Mouse (Mus musculus) liver, embryonic 12.5 days (tissue): ENCODE results near the gene Ndufa6. TPM values are rescaled to one million over a fixed set of nuclear protein-coding genes. Genes with fewer than 3 reads are reported as not detected.
A peak's percentile ranks its signal among the peaks of the same experiment; 100 is the strongest.
"Not testable (repeated sequence)": the region's sequence is repeated elsewhere in the genome, so short reads cannot be mapped to it uniquely, and the experiment has no call there.

ENCODE experiments used
- ATAC-seq: fragments of 200-750 bp; cut with Nextera tagmentation; 2 replicates; pipeline ENCODE4 v1.8.0; 2017; ENCODE audit warnings: moderate number of reproducible peaks, mild to moderate bottlenecking, moderate library complexity
- H3K27ac ChIP-seq: fragments of 300-500 bp; sonication (generic); 2 replicates; pipeline ENCODE4 v1.5.1; 2016; ENCODE audit warnings: mild to moderate bottlenecking
- H3K27me3 ChIP-seq: fragments of 300-500 bp; sonication (generic); replicated peaks from 2 replicates; pipeline ENCODE4 v1.6.1; 2016; ENCODE audit warnings: mild to moderate bottlenecking, moderate library complexity
- H3K36me3 ChIP-seq: fragments of 300-500 bp; sonication (generic); 2 replicates; pipeline ENCODE4 v1.6.1; 2016; ENCODE audit warnings: mild to moderate bottlenecking, moderate library complexity
- H3K4me1 ChIP-seq: fragments of 300-500 bp; sonication (generic); 2 replicates; pipeline ENCODE4 v1.6.1; 2016
- H3K4me2 ChIP-seq: fragments of 300-500 bp; sonication (generic); 2 replicates; pipeline ENCODE4 v1.6.1; 2016; ENCODE audit warnings: mild to moderate bottlenecking, moderate library complexity
- H3K4me3 ChIP-seq: fragments of 300-500 bp; sonication (generic); 2 replicates; pipeline ENCODE4 v1.5.1; 2016; ENCODE audit warnings: mild to moderate bottlenecking, moderate library complexity
- H3K9ac ChIP-seq: fragments of 300-500 bp; sonication (generic); 2 replicates; pipeline ENCODE4 v1.6.1; 2016; ENCODE audit warnings: mild to moderate bottlenecking, moderate library complexity
- H3K9me3 ChIP-seq: fragments of 300-500 bp; sonication (generic); replicated peaks from 2 replicates; pipeline ENCODE4 v1.6.1; 2016; ENCODE audit warnings: mild to moderate bottlenecking, moderate library complexity
- WGBS: fragments of 180-500 bp; shearing (Covaris S2); methylation state at CpG from one replicate; pipeline ENCODE4 v1.1.7; 2016; ENCODE audit not compliant: insufficient replicate concordance; 5-methylcytosine and 5-hydroxymethylcytosine counted together
- polyA plus RNA-seq: library from polyadenylated mRNA; unstranded; fragments of >200 nt; fragmentation: Nextera tagmentation; extraction: Ambion mirVana; gene quantifications from 2 replicates; pipeline ENCODE4 v1.2.1, GENCODE M21; 2016

The Ndufa6 gene
- polyA plus RNA-seq, 1 experiment from 2014 or later = 368 TPM

DNA sequence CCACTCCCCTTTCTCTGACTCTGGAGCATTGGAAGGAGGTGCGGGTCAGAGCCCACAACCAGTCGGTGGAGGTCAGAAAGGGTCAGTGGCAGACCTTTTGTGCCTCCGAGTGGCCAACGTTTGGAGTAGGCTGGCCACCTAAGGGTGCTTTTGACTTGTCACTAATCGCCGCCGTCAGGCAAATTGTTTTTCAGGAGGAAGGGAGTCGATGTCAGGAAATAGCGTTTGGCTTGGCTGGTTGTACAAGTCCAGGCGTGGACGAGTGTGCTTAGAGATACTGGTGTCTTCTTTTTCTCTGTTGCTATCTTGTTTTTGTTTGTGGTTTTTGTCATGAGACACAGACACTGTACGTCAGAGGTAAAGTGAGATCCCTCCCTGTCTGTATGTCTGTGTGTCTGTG is 9.7 kb upstream of the Ndufa6 start:
- not testable (repeated sequence) for H3K4me2 ChIP-seq, H3K36me3 ChIP-seq, H3K9me3 ChIP-seq, ATAC-seq, H3K27ac ChIP-seq, H3K9ac ChIP-seq, H3K27me3 ChIP-seq, H3K4me3 ChIP-seq
- WGBS = 32% methylated on average over 11 of the region's 12 CpGs
- H3K4me1 ChIP-seq = peaks cover 20% of the 10 kb centered on the region

DNA sequence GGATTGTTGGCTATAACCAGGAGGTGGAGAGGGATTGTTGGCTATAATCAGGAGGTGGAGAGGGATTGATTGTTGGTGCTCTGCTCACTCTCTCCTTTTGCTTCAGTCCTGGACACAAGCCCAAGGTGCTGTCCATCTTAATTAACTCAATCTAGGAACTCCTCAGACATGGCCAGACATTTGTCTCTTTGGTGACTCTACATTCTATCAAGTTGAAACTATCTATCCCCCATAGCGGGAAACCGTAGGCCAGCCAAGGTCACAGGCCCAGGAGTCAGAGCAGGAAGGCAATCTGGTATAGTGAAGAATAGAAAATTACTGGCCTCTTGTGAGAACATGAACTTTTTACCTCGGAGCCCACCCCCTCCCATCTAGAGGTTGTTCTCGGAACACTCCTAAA is 8.1 kb upstream of the Ndufa6 start:
- no peak overlapping the region for H3K4me3 ChIP-seq
- no peak overlapping the region for H3K9ac ChIP-seq
- ATAC-seq = no peak
- H3K4me1 ChIP-seq = peaks cover 26% of the 10 kb centered on the region
- H3K27me3 ChIP-seq = no peaks in the 10 kb centered on the region
- no peaks in the 10 kb centered on the region for H3K36me3 ChIP-seq
- no peak overlapping the region for H3K27ac ChIP-seq
- WGBS = 77% methylated on average over 4 of the region's 4 CpGs
- no peaks in the 10 kb centered on the region for H3K9me3 ChIP-seq
- H3K4me2 ChIP-seq = no peak overlapping the region

DNA sequence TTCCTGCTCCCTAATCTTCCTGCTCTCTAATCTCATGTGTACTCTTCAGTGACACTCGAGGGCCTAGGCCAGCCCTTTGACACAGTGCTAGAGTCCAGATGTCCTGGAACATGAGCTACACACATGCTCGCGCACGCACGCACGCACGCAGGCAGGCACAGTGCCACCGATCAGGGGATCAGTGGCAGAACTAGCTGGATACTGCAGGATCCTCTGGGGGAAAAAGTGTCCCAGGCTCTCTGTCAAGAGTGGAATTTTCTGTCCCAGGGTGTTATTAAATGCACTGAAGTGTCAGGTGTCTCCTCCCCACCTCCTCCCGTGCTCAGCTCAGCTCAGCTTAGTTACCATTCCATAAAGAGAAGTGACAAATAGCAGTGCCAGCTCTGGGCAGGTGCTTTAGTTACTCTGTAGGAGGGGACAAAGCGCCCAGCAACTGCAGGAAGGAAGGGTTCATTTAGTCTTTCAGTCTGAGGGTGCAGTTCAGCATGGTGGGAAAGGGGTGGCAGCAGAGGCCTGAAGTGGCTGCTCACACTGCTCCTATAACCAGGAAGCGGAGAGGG is 7.4 kb upstream of the Ndufa6 start:
- WGBS = 74% methylated on average over 11 of the region's 11 CpGs
- peaks cover 26% of the 10 kb centered on the region for H3K4me1 ChIP-seq
- ATAC-seq = peak; percentile 54; the same call in 1 of the 2 replicates

DNA sequence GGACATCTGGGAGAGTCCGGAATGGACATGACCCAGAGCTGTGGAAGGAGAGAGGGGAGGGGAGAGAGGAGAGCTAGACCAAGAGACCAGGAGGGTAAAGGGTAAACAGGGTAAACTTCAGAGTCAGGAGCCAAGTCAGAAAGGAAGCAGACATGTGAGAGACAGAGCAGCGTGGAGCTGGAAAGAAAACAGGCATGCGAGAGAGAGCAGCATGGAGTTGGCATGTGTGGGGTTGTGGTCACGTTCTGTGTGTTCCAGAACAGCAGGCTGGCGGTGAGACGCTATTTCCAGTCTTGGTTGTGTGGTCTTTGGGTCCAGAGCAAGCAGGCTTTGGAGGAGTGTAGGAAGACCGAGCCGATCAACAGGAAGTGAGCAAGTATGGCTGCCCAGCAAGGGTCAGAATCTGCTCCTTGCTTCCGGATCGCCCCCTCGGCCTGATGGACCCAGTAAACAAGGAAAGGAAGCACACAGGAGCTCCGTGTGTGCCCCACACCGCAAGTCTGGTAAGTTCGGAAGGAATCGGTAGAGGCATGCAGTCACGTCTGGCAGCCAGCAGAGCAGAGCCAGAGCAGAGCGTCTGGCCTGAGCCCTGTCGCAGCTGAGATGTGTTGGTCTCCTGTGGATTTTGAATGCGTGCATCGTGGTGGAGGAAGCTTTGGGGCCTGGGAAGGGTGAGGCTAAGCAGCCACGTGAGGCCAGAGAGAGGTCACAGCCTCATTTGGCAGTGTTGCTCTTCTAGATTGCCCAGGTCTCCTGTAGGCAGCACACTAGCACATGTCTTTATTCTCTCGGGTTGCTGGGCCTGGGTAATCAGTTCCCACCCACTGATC is 4.5 kb upstream of the Ndufa6 start:
- Histone ChIP-seq H3K9ac (no peak overlapping the region), H3K36me3 (no peaks in the 10 kb centered on the region), H3K4me3 (no peak overlapping the region), H3K27me3 (no peaks in the 10 kb centered on the region), H3K4me2 (0 out of 2 replicates have a peak overlapping the region, but pooled peaks have one; percentile 3), H3K9me3 (no peaks in the 10 kb centered on the region), H3K4me1 (peaks cover 35% of the 10 kb centered on the region), H3K27ac (peak overlapping the region; percentile 31; the same call in 1 of the 2 replicates)
- 61% methylated on average over 22 of the region's 22 CpGs for WGBS
- no peak for ATAC-seq

More for the DNA sequence above, 7.4 kb upstream of the Ndufa6 start:
- Histone ChIP-seq H3K4me2 (no peak overlapping the region), H3K4me3 (no peak overlapping the region), H3K27ac (peak overlapping the region; percentile 5), H3K9me3 (no peaks in the 10 kb centered on the region), H3K27me3 (no peaks in the 10 kb centered on the region), H3K36me3 (no peaks in the 10 kb centered on the region), H3K9ac (no peak overlapping the region)

DNA sequence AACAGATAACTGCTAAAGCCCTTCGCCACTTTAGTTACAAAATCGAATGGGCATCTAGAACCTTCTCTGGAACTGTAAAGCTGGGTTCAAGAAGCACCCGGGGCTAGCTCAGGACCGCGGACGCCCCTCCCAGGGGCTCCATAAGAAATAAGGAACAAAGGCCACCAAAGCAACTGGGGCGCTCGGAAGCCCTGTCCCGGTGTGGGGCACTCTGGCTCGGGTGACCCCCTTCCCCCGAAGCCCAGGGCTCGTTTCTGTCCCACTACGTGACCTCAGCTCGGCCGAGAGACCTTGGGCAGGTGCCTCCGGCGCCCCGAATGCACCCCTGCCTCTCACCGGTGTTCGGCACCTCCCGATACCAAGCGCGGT is 393 bp downstream of the Ndufa6 start:
- no peaks in the 10 kb centered on the region for H3K9me3 ChIP-seq
- ATAC-seq = peak; percentile 16
- H3K27ac ChIP-seq = peak overlapping the region; percentile 94
- H3K27me3 ChIP-seq = no peaks in the 10 kb centered on the region
- peak overlapping the region; percentile 99 for H3K9ac ChIP-seq
- under 1% methylated on average over 23 of the region's 23 CpGs for WGBS
- peak overlapping the region; percentile 84 for H3K4me2 ChIP-seq
- peaks cover 58% of the 10 kb centered on the region for H3K4me1 ChIP-seq
- H3K36me3 ChIP-seq = peaks cover 28% of the 10 kb centered on the region
- peak overlapping the region; percentile 96 for H3K4me3 ChIP-seq

DNA sequence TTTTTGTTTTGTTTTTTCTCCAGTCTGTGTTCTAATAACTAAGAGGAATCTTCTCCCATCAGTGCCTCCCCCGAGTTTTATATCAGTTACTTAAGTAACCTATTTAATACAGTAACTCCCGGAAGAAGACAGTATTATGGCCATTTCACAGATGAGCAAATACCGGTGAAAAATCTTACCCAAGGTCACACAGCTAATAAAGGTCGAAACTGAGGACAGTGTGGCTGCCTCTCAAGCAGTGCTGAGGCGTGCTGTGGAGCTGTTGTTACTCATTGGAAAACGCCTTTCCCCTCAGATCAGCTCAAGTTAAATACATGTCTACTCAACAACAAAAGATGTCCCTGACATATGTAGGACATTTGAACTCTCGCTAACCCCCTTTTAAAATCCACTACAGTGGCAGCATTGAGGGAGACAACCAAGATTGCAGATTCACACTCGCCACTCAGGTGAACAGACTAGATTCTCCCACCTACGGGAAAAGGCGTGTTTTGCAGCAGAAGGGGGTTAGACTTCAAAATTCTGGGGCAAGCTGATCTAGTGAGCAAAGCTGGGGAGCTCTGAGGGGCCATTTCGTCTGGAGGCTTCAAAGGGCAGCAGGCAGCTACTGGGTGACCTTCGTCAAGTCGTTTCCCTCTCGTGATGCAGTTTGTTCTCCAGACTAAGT is 911 bp downstream of the Ndufa6 start:
- Histone ChIP-seq H3K4me2 (peak overlapping the region; percentile 84), H3K36me3 (peaks cover 33% of the 10 kb centered on the region), H3K27me3 (no peaks in the 10 kb centered on the region), H3K4me1 (peaks cover 58% of the 10 kb centered on the region), H3K27ac (peak overlapping the region; percentile 94), H3K9me3 (no peaks in the 10 kb centered on the region), H3K4me3 (peak overlapping the region; percentile 96), H3K9ac (peak overlapping the region; percentile 99)
- ATAC-seq = no peak
- WGBS = 16% methylated on average over 14 of the region's 14 CpGs

DNA sequence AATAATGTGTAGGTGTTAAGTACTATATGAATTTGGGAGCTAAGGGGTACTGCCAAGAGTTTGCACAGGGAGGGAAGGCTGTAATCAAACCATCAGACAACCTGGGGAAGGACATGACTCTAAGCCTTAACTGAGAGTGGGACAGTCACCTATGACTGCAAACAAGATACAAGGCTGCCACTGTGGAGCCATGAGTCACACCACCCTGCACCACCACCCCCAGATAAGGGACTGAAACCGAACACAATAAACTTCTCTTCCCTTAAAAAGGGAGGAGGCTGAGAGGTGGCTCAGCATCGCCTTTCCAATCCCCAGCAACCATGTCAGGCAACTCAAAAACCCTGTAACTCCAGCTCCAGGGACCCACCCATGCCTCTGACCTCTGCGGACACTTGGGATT is 2.6 kb downstream of the Ndufa6 start:
- 33% methylated on average over 3 of the region's 3 CpGs for WGBS
- H3K4me1 ChIP-seq = peaks cover 75% of the 10 kb centered on the region
- peaks cover 45% of the 10 kb centered on the region for H3K36me3 ChIP-seq
- peak overlapping the region; percentile 99 for H3K9ac ChIP-seq
- no peaks in the 10 kb centered on the region for H3K9me3 ChIP-seq
- ATAC-seq = peak; percentile 41
- H3K4me3 ChIP-seq = peak overlapping the region; percentile 96
- H3K27ac ChIP-seq = peak overlapping the region; percentile 94
- no peaks in the 10 kb centered on the region for H3K27me3 ChIP-seq
- peak overlapping the region; percentile 84 for H3K4me2 ChIP-seq

DNA sequence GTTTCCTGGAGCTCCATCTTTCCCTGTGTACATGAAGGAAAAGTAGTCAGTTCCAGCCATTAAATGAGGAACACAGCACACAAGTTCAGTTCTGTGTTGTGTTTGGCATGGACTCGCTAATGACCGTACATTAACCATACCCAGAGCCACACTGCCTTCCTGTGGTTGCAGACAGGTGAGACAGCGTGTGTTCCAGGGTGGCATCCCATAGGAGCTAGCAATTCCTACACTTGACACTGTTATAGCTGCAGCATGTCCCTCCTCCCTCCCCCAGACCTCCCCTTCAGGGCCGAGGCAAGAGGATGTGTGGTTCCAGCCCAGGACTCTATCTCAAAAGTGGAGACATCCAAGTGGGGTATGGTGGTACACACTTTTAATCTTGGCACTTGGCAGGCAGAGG is 3.8 kb downstream of the Ndufa6 start:
- no peak overlapping the region for H3K4me3 ChIP-seq
- 73% methylated on average over 4 of the region's 4 CpGs for WGBS
- H3K36me3 ChIP-seq = peaks cover 46% of the 10 kb centered on the region
- H3K4me2 ChIP-seq = 0 out of 2 replicates have a peak overlapping the region, but pooled peaks have one; percentile 84
- no peak for ATAC-seq
- H3K9ac ChIP-seq = no peak overlapping the region
- no peaks in the 10 kb centered on the region for H3K27me3 ChIP-seq
- H3K4me1 ChIP-seq = peaks cover 76% of the 10 kb centered on the region
- H3K9me3 ChIP-seq = no peaks in the 10 kb centered on the region
- H3K27ac ChIP-seq = peak overlapping the region; percentile 94

DNA sequence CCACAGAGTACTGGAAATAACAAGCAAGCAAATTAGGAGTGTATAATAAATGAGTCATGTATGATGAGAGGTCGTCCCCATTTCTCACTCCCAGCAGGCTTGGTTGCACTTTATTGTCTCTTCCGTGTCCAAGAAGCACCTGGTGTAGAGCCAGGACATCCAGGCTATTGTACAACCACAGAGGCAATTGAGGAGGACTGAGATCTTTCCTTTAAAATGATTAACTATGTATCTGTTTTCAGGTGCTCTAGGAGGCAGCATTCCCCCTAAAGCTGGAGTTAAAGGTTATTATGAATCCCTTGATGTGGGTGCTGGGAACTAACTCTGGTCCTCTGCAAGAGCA is 5.2 kb downstream of the Ndufa6 start:
- Histone ChIP-seq H3K27ac (peak overlapping the region; percentile 75), H3K9ac (0 out of 2 replicates have a peak overlapping the region, but pooled peaks have one; percentile 30)
- WGBS = 89% methylated on average over 2 of the region's 2 CpGs

DNA sequence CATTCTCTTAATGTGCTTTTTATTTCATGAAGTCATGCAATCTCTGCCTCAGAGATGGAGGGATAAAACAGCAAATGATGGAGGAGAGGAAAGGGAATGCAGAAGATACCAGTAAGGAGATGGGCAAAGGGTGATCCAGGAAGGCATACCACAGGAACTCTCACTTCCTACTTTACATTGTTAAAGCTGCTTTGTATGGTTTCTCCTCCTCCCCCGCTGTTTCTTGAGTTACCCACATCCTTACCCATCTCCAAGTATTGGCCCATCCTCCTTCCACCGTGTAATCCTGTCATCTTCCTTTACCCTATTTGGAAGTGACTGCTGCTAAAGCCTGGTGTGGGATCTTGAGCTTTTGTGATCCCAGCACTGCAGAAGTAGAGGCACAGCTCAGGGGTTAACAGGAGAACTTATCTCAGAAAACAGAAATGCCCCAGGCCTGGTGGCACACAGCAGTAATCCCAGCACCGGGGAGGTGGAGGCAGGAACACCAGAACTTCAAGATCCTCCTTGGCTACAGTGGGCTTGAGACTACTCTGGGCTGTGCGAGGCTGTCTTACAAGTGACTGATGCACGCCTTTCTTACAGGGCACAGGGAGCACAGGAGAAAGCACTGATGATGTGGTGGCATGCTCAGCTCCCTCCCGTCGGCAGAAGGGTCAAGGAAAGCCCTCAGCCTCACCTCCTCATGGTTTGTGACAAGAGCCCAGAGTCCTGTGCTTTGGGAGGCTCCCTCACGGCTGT is 5.7 kb downstream of the Ndufa6 start:
- Histone ChIP-seq H3K9ac (0 out of 2 replicates have a peak overlapping the region, but pooled peaks have one; percentile 30), H3K4me3 (no peak overlapping the region), H3K4me1 (peaks cover 88% of the 10 kb centered on the region), H3K4me2 (peak overlapping the region; percentile 94), H3K27me3 (no peaks in the 10 kb centered on the region), H3K9me3 (no peaks in the 10 kb centered on the region), H3K27ac (peak overlapping the region; percentile 75), H3K36me3 (peaks cover 65% of the 10 kb centered on the region)
- WGBS = 64% methylated on average over 8 of the region's 8 CpGs
- no peak for ATAC-seq

More for the DNA sequence above, 5.2 kb downstream of the Ndufa6 start:
- no peak overlapping the region for H3K4me3 ChIP-seq
- ATAC-seq = no peak
- 0 out of 2 replicates have a peak overlapping the region, but pooled peaks have one; percentile 94 for H3K4me2 ChIP-seq
- peaks cover 82% of the 10 kb centered on the region for H3K4me1 ChIP-seq
- no peaks in the 10 kb centered on the region for H3K27me3 ChIP-seq
- no peaks in the 10 kb centered on the region for H3K9me3 ChIP-seq
- peaks cover 60% of the 10 kb centered on the region for H3K36me3 ChIP-seq

DNA sequence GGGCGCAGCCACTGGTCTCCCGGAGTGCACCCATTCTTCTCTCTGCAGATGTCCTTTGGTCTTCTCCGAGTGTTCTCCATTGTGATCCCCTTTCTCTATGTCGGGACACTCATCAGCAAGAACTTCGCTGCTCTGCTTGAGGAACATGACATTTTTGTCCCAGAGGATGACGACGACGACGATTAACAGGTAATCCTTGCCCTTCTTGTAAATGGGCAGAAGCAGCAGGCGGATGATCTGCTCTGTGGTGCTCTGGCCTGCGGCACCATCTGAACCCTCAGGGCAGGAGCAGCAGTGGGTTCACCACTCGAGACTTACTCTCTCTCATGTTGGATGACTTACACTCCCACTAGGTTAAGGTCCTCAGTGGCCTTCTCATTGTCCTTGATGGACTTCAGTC is 6.3 kb downstream of the Ndufa6 start:
- peak overlapping the region; percentile 94 for H3K4me2 ChIP-seq
- H3K36me3 ChIP-seq = peaks cover 70% of the 10 kb centered on the region

More for the DNA sequence above, 6.3 kb downstream of the Ndufa6 start:
- Histone ChIP-seq H3K9me3 (no peaks in the 10 kb centered on the region), H3K27me3 (no peaks in the 10 kb centered on the region), H3K9ac (0 out of 2 replicates have a peak overlapping the region, but pooled peaks have one; percentile 15), H3K4me3 (0 out of 2 replicates have a peak overlapping the region, but pooled peaks have one; percentile 78), H3K27ac (peak overlapping the region; percentile 91), H3K4me1 (peaks cover 88% of the 10 kb centered on the region)
- ATAC-seq = no peak
- WGBS = 91% methylated on average over 12 of the region's 12 CpGs
